Mouse (Mus musculus) spleen, adult 2 months (tissue): ENCODE results near the gene Fbxo3.

Source experiments
- CTCF ChIP-seq: fragments of 200-500 bp; IDR thresholded peaks from 2 replicates; pipeline ENCODE4 v1.5.1; 2011; ENCODE audit warnings: mild to moderate bottlenecking, inconsistent platforms; ENCODE audit not compliant: insufficient read depth, insufficient read length, insufficient replicate concordance; ENCODE audit errors: extremely low read depth
- POLR2A ChIP-seq: fragments of 200-500 bp; IDR thresholded peaks from 2 replicates; pipeline ENCODE4 v1.6.1; 2011; ENCODE audit warnings: low read depth, low read length, inconsistent platforms

DNA sequence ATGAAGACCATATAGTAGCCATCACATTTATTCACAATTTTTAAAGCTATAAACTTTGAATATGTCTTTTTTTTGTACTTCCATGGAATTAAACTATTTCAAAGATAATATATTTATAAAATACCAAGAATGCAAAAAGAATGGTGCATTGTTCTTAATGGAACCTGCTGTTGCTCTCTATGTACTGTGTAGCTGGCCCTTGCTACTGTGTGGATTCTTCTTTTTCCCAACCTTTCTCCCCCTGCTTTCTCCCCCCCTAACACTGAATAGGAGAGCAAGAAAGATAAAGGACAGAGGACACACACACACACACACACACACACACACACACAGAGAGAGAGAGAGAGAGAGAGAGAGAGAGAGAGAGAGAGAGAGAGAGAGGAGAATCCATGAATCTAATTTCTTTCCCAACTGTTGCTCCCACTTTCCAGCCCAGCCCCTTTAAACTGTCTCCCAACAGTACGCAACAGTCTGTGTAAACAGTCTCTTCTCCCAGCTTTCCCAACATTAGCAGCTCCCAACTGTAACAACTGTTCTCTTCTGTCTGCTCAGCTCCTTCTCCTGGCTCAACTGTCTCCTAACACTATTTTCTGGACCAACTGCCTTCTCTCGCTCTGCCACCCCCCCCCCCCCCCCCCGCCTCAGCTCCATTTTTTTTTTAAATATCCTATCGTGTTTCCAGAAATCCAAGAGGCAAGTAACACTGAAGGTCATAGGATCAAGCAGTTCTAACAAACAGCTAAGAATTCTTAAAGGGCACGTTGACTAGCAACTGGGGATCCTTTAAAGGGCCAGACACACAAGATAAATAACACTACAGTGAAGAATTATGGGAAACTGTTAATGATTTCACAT lies 16.3 kb downstream of the Fbxo3 start:
- TF ChIP-seq POLR2A (no peak), CTCF (no peak)
